Mouse (Mus musculus): ENCODE measurements at regions not wholly inside any gene's neighbourhood (a gene's known extent, or its start where the extent isn't known, plus 50 kb on each side); places are given as distances from the start of the nearest gene placed in this dataset.

DNA sequence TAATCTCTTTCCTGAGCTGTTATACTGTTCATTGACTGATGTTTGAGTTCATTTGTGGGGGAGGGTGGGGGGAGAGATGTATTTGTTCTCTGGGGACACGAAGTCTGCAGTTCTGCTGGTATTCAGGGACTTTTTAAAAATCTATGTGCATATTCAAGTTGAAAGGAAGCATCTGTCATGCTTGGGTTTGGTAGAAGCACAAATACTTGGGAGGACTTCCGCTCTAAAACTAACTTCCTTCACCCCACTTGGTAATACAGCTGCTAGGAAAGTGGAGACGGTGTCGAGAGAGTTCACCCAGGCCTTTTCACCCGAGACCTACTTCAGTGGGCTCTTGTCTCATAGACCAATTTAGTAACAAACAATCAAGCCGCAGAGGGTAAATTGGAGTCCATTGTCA is 228.1 kb downstream of the Tmsb4x start:
- TF ChIP-seq POLR2A (IDR thresholded peaks at IDR 0.05; ENCODE audit: low read depth, low read length), result no peak
- TF ChIP-seq CTCF (conservative IDR thresholded peaks at IDR 0.05; ENCODE audit: insufficient read depth, insufficient read length, low read depth, low read length), result no peak

Measured in kidney, adult 2 months (tissue).